Mouse (Mus musculus) lung, postnatal 0 days (tissue): ENCODE measurements around the gene Fars2.

Experiments
- CTCF ChIP-seq: IDR thresholded peaks from 2 replicates; pipeline ENCODE4 v1.5.1; 2016; ENCODE audit warnings: antibody characterized with exemption, mild to moderate bottlenecking
- EP300 ChIP-seq: IDR thresholded peaks from 2 replicates; pipeline ENCODE4 v1.6.1; 2016; ENCODE audit warnings: antibody characterized with exemption, mild to moderate bottlenecking, control low read depth

DNA sequence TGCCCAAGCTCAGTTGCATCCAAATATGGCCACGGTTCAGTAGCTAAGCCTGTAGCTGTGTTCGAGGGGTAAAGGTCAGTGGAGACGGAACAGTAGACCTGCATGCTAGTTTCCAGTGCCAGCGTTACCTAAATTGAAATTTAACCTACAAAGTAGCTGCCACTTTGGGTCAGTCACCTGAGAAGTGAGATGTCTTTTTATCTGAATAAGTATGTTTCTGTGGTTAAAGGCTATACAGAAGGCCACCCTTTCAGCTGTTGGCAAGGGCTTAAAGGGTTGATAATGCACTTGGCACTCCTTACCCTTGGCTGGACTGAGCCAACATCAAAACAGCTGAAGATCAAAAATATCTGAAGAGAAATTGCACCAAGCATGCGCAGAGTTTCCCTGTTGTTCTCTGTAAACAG is 349.3 kb downstream of the Fars2 start:
- TF ChIP-seq CTCF (no peak), EP300 (no peak)
